Mouse (Mus musculus): ENCODE results near the gene Ralb.

GRCm38 (mm10) chr1:119543316-119543715, 38.7 kb upstream of the Ralb start:
- no peak for TF ChIP-seq CTCF (IDR thresholded peaks at IDR 0.05; ENCODE audit: extremely low read depth, insufficient read depth, low read length)
- TF ChIP-seq POLR2A (IDR thresholded peaks at IDR 0.05; ENCODE audit: extremely low read depth, insufficient read depth, low read length): no peak
